Mouse (Mus musculus) spleen, postnatal 36 days (tissue): ENCODE data around the gene Zim1.

Source experiments
- DNase-seq, 2 experiments: peaks; one replicate each; pipeline ENCODE4 v3.0.0; 2022; ENCODE audit warnings: low spot score in 2 of 2, mixed read lengths in 1 of 2

The Zim1 gene

DNA sequence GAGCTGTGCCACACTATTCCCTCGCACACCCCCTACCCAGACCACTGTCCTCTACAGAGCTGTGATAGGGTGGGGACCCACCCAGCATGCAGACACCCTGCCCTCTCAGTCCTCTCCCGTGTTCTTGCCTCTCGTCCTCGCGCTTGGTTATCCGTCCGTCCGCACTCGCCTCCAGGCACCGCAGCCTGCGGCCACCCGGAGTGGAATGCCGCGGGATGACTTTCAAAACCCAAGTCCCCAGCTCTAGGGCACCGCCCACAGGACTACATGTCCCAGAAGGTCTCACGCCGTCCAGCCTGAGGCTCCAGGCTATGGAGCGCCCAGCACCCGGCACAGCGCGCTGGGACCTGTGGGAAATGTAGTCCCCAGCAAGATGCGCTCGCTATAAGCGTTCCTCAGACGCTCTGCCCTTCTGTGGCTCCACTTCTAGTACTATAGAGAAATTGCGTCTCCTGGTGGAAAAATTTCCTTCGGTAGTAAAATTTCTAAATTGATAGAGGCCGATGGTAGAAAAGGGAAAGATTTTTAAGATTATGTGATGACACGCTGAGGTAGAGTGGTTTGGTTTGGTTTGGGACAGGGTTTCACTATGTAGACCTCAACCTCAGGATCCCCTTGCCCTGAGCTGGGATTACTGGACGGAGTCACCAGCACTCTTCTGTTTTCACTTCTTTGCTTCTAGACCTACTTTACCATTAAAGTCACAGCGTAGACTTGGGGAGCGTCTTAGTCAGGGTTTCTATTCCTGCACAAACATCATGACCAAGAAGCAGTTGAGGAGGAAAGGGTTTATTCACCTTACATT lies at the start of gene Zim1:
TSS of gene Zim1 (minus strand) at position 210 of the 805 bp plus-strand sequence.
- DNase-seq, result no peak

- no peak for DNase-seq
Measured at GRCm38 (mm10) chr7:6744281-6744904, 48.1 kb upstream of the Zim1 start.

GRCm38 (mm10) chr7:6736060-6736459 lies 39.8 kb upstream of the Zim1 start:
- DNase-seq, result no peak

GRCm38 (mm10) chr7:6731930-6732329 lies 35.7 kb upstream of the Zim1 start:
- DNase-seq, result no peak

DNA sequence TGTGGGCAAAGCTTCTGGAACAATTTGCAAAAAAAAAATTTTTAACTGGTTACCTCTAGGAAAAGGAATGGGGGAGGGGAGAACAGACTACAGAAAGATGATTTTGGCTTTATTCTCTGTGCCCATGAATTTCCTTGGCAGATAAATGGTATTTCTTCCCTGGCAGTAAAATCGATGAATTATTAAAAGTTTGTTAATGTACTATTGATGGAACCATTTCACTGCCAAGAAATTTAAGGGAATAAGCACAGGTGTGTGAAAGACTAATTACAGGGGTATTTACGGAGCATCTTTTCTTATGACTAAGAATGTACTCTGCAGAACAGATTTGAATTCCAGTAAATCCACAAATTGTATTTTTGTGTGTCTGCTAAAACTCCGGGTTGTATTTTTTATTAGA lies 35.1 kb upstream of the Zim1 start:
- no peak for DNase-seq

DNA sequence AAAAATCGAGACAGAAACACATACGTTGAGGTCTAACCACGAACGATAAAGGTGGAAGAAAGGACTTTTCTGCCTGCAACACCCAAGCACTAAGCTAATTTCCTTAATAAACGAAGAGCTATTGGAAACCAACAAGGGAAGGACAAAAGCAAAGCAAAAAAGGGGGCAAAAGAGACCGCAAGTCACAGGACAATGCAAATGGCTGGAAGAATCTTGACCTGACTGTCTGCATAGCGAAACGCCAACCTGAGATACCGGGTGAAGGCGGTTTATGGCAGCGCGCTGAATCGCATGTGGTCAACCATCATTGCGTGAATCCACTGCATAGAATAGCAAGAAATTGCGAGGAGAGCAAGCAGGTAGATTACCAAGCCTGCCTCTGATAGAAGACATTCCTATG lies 34.6 kb upstream of the Zim1 start:
- DNase-seq, result no peak

- peak in 1 of 2 experiments; percentile 7 for DNase-seq
Measured at GRCm38 (mm10) chr7:6730241-6730640, 34.0 kb upstream of the Zim1 start, which contains the start of the genes Peg3 and Usp29. Peg3 (minus strand) TSS chr7:6730431. Usp29 (plus strand) TSS chr7:6730578.

GRCm38 (mm10) chr7:6729061-6729817 lies 33.0 kb upstream of the Zim1 start:
- DNase-seq, result peak; percentile 34 to 38

GRCm38 (mm10) chr7:6728263-6728931 lies 32.1 kb upstream of the Zim1 start:
- DNase-seq, result peak; percentile 16 to 29

DNA sequence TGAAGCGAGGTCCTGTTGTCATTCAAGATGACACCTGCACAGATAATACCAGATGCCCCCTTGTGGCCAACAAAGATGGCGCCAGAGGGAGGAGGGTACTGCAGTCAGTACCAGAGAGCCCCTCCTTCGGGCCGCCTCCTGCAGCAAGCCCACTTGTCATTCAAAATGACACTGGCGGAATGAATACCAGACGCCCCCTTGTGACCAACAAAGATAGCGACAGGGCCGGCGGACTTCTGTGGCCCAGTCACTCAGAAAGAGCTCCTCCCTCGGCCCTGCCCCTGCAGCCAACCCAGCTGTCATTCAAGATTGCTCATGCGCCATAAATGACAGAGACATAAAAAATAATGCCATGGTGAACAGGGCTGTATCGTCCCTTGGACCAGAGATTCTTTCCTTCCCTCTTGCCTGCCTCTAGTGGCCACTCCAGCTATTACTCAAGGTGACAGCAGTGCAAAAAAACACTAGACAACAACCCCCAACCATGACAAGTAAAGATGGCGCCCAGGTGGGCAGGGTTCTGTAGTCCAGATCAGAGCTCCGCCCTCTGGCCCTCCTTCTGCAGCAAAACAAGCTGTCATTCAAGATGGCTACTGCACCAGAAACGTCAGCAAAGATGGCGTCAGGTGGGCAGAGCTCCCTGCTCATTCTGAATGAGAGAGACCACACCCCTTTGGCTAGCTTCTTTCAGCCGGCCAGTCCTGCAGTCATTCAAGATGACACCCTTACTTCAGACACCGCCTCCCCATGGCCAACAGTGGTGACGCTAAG lies 31.3 kb upstream of the Zim1 start:
- peak in 1 of 2 experiments; percentile 5 for DNase-seq

GRCm38 (mm10) chr7:6709396-6709795 lies 13.1 kb upstream of the Zim1 start:
- DNase-seq, result no peak

DNA sequence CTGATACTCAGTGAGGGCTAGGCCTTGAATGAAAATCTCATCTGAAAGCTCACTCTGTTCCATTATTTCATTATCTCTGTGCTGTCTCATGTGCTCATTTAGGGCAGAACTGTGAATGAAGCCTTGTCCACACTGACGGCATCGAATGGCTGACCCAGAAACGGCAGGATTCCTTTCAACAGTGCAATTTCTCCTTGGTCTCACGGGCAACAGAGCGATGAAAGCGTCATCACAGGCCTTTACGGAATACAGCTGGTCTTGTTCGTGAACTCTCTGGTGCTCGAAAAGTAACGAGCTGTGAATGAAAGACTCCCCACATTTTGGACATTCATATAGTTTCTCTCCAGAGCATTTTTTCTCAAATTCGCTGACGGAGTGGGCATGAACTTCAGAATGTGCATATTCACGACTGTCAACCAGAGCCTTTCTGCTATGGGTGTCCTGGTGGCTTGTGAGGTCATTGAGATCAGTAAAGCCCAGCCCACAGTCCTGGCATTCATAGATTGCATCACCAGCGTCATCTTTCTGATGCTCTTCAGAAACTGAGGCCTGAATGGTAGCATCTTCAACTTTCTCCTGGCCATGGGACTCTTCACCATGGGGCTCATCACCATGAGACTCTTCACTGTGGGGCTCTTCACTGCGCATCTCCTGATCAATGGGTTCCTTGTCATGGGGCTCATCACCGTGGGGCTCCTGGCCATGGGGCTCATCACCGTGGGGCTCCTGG lies 12.4 kb upstream of the Zim1 start:
- no peak for DNase-seq

GRCm38 (mm10) chr7:6707416-6708015 lies 11.3 kb upstream of the Zim1 start:
- DNase-seq, result no peak

GRCm38 (mm10) chr7:6699230-6699629 lies 3.0 kb upstream of the Zim1 start:
- DNase-seq, result no peak

DNA sequence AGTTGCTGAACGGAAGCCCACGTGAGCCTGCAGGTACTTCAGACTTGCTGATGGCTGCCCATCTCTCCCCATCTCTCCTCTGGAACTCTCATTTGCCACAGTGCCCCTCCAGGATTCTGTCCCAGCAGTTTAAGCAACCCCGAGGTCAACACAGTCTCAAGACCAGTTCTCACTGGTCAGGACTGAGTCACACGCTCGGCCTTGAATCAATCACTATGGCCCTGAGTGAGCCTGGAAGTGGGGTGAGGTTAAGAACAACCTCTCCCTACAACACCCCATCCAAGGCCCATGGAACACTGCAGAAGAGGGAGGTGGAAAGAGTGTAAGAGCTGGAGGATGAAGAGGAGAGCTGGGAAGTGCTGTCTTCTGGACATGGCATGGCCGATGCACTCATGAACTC lies 10.7 kb downstream of the Zim1 start:
- DNase-seq, result no peak

- no peak for DNase-seq
Measured at GRCm38 (mm10) chr7:6666726-6667125, 29.5 kb downstream of the Zim1 start.

DNA sequence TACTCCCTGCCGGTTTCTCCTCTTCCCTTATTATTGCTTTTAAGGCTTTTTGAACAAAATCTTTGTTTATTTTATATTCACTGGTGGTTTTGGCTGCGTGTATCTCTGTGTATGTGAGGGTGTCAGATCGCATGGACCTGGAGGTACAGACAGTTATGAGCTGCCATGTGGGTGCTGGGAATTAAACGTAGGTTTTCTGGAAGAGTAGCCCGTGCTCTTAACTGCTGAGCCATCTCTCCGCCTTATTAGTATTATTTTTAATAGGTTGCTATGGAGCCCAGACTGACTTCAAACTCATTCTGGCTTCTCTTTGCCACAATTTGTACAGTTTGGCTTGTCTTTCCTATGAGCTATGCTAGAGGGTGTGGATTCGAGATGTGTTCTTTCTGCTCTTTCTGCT lies 32.8 kb downstream of the Zim1 start:
- no peak for DNase-seq

DNA sequence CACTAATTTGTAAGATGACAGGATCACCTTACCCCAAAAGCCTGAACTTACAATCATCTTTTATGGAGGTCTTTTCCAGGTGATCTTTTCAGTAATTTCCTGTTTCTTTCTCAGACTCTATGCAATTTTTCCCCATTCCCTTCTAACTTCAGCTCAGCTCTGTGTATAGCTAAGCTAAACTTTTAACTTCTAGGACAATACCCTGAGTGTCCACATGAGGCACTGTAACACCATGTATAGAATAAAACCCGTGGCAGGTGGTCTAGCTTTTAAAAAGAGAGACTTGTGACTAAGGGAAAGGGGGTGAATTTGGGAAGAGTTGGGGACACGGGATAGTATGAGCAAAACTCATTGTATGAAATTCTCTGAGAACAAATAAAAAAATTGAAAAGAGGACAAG lies 36.6 kb downstream of the Zim1 start:
- no peak for DNase-seq

- DNase-seq, result no peak
Measured at GRCm38 (mm10) chr7:6658606-6659005, 37.6 kb downstream of the Zim1 start.

DNA sequence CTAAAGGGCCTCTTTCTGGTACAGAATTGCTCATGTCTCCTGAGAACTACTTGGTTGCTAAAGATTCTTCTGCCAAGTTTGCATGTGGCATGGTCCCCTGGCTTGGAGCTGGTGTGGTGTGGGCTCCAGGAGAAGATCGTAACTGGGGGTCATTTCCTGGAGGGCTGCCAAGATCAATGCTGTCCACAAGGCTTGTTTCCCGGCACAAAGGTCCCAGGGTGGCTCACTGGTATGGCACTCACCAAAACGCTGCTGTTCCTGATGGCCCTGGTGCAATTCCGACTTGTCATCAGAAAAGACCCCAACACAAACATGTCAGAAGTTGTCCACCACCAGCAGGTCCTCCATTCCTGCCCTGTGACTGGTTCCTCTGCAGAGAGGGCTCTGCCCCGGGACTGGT lies 44.1 kb downstream of the Zim1 start:
- DNase-seq, result no peak
